Mouse (Mus musculus) cerebellum, postnatal 25 days (tissue): Measurements from ENCODE around the gene Caskin1.
A peak's percentile ranks its signal among the peaks of the same experiment; 100 is the strongest.

Experiments used
- DNase-seq, 2 experiments: peaks; one replicate each; pipeline ENCODE4 v3.0.0; 2021; ENCODE audit warnings: mixed read lengths in 2 of 2

The Caskin1 gene

DNA sequence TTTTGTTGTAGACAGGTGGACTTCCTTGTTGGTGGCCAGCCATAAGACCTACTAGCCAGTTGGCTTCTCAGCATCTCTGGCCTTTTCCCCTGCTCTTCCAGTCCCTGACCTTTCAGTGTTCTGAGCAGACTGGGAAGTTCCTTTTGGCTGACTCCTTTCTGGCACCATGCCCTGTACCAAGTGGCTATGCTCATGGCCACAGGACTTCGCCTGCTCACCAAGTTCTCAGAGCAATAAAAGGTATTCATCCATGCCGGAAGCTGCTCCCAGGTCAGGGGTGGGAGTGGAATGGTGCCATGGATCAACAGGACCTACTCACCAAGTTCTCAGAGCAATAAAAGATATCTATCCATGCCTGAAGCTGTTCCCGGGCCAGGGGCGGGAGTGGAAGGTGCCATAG is 15.9 kb upstream of the Caskin1 start:
- DNase-seq = peak; percentile 68 to 82

DNA sequence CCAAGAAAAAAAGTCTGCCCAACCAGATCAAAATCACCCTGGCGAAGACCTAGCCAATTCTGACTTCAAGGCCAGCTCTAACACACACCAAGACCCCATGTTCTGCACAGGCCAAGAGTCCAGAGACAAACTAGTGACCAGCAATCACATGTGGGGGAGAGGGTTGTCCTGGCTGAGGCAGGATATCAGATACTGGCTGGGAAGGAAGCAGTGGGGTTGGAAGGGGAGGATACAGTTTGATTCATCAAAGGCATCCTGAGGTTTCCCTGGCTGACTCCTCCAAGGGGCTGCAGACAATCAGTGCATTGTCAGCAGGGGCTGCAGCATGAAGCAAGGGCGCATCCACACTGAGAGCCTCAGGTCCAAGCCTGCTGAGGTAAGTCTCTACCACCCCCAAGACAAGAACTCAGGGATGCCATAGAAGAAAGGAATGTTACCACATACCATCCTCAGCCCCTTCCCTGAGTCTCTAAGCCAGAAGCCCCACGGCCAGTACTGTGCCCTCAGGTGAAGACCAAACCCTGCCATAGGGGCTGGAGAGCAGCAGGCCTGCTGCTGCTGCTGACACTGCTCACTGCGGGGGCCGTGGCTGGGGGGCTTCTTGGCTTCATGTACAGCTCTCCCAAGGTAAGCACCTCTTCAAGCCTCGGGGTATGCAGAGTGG is 14.7 kb upstream of the Caskin1 start, which contains the start of gene Bricd5:
Gene Bricd5 (plus strand): TSS at position 273 of the 664 bp plus-strand sequence.
- no peak for DNase-seq

DNA sequence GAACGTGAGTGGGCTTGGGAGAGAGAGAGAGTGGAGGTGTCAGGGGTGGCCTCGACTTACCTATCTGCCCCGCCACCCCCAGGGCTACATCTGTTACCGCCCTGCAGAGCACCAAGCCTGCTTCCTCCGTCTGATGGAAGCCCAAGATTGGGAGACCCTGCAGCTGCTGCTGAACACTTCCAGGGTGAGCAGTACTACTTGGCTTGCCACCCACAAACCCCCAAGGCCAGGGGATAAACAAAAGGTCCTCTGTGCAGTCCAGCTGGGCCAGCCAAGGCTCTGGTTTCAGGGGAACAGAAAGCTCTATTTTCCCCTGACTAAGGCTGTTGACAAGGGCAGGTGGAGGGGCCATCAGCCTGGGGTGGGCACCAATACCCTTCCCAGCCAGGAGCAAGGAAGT is 13.8 kb upstream of the Caskin1 start:
- DNase-seq = peak in 1 of 2 experiments; percentile 39

DNA sequence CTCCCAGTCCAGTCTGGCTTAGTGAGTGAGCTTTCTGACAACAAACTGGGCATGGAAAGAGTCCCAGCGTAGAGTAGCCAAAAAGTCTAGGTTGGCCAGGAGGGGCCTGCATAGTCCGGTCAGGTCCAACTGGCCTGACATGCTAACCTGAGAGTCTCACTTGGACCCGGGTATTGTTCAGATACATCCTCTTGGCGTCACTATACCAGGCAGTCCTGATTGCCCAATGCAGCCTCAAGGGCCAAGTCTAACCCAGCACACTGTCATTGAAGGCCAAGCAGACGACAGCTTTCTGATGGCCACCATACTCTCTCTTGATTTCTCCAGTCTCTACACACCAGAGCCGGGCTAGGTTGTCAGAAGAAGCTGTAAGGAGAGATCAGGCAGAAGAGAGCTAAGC is 12.8 kb upstream of the Caskin1 start:
- DNase-seq = no peak

DNA sequence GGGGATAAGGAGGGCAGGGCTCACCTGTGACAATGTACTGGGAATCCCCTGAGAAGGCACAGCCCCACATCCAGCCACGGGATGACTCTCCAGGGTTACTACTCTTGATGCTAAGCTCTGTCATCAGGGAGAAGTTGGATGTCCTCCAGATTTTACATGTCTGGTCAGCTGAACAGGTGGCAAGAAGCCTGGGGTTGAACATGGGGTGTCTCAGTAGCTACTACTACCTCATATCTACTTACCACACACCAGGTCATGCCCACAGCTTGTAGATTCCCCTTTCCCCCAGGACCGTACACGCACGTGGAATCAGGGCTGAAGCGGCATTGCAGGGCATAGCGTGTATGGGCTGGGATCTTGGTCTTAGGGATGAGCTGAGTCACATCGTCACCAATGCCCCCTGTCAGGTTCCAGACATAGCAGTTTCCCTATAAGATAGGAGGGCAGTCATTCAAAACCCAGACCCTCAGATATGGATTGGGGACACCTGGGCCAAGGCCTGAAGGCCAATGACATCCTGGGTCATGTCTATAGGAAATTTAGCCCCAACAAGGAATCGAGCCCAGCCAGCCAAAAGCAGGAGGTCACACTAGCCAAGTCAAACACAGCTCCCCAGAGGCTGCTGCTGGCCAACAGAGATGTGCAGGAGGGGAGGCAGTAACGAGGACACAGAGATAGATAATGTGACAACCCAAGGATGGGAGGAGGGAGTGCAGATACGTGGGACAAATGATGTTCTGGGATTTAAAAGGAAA is 12.2 kb upstream of the Caskin1 start:
- DNase-seq = no peak

DNA sequence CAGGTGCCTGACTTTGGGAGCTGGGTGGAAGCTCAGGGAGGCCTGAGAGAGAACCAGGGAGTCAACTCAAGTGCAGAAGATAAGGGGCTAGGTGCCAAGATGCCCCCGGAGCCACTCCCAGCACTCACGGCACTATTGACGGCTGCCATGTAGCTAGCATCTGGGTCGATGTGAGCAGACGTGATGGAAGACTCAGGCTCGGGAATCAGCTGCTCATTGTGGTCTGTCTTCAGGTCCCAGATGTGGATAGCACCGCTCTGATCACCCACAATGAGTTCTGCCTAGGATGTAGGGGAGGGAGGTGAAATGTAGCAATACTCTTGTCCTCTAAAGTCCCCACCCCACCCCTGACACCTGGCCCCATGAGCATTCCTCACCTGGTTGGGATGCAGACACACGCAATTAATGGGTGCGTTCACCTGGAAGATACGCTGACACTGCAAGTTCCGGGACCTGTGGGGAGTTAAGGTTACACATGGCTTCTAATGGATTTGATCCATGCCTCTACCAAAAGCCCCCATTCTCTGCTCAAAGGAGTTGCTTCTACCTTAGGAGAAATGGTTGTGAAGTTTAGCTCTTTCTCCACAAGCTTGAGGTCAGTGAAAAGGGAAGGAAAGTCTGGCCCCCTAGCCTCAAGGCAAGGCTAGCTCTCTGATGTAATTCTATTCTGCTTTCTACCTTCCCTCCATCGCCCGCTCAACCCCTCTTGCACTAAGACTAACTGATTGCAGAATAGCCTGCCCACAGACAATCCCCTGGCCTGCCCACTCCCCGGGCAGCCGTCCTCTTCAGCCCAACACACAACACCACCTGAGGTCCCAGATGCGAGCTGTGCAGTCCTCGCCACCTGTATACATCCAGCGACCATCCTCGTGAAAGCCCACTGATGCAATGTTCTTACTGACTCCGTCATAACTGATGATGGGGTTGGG is 11.1 kb upstream of the Caskin1 start:
- DNase-seq = peak in 1 of 2 experiments; percentile 56

DNA sequence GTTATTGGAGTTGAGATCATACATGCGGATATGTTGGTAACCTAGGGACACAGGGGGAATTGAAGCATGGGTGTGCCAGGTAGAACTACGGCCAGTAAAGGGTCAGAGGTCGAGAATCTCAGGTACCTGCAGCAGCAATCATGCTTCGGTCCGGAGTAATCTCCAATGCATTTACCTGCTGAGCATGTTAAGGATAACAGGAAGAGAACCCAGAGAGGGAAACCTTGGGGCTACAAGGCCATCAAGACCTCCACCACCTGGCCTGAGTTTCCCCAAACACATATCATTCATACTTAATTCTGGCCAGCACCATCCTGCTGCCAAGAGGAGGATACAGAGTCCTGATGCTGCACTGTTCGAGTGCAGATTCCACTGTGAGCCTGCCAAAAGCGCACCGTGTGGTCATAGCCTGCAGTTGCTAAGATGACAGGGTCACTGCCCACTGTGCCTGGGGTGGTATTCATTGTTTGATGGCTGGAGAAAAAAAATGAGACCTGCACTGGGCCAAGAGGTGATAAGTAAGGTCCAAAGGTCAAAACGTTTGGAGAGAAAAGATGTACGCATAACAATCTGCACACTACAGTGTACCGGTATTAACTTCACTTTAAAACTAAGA is 10.3 kb upstream of the Caskin1 start:
- DNase-seq = peak in 1 of 2 experiments; percentile 62

DNA sequence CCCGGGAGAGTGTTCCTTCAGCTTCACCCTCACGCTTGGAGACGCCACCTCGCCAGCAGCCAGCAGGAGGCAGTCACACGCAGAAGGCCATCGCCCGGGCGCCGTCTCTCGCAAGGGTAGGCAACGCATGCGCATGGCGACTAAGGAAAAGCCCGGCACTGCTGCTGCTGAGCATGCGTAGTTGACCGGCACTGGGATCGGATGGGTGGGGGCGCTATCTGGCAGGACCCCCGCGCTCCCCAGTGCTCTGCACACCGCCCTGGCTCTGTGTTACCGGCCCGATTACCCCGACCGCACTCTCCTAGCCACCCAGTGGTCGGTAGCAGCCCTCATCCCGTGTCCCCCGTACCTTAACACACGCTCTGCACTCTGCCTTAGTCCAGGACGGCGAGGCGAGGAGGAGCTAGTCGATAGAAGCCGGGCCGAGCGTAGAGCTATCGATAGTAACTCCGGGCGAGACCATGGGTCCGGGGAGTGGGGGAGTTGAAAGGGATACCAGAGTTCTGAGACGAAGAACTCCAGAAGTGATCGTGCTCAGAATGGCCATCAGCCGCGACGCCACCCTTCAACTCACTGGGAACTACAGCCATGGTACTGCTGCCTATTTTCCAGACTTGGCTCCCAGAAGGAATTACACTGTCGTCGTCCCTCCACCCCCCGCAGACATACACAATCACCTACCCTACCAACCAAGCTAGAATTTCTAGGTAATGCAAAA is 9.6 kb upstream of the Caskin1 start, which contains the start of gene Mlst8:
Gene Mlst8 (minus strand): TSS at position 416 of the 718 bp plus-strand sequence.
- peak; percentile 99 for DNase-seq

DNA sequence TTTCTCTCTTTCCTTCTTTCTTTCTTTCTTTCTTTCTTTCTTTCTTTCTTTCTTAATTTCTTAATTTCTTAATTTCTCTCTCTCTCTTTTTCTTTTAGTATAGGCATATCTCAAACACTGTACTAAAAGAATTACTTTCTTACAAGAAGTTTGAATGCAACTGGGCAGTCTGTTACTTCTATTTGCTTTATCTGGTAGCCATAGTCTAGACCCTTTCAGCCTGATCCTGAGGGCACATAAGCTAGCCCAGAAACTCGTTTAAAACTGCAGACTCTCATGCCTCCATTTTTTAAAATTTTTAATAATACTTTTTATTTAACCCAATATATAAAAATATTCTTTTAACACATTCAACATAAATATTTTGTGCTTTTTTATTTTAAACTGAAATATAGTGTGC is 9.0 kb upstream of the Caskin1 start:
- no peak for DNase-seq

DNA sequence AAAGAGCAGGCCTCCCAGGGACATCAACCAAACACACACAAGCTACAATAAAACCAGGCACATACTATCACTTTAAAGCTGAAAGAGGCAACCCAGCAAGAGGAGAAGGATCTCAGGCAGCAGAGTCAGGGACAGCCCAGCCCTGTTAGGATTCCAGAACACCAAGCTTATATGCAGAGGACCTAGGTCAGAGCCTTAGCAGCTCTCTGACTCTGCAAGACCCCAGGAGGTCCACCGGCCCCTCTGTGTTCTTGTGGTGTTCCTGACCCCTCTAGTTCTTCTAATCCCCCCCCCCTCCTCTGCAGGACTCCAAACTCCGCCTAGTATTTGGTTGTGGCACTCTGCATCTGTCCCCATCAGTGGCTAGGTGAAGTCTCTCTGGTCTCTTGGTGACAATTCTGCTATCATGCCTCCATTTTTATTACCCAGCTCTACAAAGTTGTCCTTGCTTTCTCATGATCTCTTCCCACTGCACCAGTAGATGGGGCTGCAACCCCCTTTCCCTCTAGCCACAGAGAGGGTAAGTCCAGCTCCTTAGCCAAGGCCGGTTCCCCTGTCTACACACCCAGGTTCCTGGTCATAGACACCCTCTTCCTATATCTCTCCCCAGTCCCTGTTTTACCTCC is 8.1 kb upstream of the Caskin1 start:
- DNase-seq = no peak

DNA sequence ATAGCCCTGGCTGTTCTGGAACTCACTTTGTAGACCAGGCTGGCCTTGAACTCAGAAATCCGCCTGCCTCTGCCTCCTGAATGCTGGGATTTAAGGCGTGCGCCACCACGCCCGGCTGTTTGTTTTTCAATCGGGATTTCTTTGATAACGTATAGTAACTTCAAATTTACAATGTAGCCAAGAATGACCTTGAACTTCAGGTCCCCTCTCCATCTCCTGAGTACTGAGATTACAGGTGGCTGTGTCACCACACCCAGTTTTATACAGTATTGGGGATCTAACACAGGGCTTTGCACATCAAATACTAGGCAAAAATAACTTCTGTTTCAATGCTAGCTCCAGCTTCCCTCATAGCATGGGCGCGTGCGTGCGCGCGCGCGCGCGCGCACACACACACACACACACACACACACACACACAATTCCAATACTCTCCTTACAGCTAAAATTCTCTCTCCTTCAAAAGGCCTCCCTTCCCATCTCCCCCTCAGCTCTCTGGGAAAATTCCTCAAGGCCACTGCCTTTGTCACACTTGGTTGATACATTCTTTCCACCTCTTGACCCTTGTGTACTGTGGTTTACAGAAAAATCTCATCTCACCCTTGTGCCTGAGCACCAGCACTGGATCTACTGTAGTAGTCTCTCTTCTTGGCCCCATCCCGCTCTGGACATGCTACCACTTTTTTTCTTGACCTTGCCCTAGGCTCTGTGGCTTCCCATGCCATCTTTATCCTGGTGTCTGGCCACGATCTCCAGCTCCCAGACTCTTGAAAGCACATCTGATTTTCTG is 7.2 kb upstream of the Caskin1 start:
- DNase-seq = no peak

DNA sequence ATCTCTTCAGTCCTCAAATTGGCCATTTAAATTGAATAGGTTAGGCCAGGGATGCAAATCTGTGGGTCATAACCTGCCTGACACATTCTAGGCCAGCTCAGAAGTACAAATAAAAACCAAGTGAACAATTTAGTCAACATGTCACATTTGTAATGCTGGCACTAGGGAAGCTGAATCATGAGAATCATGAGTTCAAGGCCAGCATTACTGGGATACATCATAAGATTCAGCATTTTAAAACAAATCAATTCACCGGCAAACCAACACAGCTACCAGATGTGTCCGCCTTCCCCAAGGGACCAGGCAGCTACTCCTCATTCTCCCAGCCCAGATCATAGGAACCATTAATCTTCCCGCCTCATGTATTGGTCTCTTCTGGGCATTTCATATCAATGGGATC is 4.9 kb upstream of the Caskin1 start:
- DNase-seq = no peak

DNA sequence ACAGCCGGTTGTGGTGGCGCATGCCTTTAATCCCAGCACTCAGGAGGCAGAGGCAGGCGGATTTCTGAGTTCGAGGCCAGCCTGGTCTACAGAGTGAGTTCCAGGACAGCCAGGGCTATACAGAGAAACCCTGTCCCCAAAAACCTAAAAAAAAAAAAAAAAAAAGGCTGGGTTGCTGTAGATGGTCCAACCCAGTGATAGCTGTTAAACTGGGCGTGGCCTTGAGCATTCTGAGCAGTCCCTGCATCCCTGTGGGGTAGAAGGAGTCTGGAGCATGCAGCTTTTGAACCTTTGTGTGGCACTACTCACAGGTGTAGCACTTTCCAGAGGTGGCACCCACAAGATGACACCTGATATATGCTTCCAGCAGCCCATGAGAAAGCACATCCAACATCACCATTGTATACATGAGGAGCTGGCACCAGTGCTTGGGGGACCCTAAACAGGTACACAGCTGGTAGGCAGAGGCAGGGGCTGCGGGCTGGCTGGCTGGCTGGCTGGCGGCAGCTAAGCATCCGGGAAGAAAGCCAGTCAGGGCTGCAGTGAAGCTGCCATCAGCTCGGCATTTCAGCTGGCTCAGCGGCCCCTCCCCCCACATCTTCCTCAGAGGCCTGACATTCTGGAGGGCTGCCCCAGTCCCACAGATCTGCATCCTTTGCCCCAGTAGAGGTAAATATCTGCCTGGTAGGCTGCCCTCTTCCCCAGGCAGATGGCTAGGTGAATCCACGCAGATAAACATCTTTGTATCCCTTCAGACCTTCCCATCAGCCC is 3.1 kb upstream of the Caskin1 start:
- DNase-seq = peak in 1 of 2 experiments; percentile 61

DNA sequence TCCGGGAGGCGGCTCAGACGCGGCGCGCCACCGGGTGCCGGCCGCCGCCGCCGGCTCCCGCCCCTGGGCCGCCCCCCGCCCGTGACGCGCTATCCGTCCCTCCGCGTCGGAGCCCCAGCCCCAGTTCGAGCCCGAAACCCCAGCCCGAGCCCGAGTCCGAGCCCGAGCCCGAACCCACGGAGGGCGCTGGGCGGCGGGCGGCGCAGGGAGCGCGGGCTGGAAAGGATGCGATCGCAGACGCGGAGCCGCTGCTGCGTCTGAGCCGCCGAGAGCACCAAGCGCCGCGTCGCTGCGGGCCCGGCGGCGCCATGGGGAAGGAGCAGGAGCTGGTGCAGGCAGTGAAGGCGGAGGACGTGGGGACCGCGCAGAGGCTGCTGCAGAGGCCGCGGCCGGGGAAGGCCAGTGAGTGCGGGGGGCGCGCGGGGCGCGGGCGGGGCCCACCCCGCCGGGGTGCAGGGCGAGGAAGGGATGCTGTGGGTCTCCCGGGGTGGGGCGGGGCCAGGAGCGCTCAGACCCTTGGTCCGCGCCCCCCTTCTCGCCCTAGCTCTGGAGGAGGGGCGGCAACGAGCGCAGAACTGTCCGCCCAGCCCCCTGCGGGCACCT is 362 bp downstream of the Caskin1 start:
- peak; percentile 71 to 74 for DNase-seq

DNA sequence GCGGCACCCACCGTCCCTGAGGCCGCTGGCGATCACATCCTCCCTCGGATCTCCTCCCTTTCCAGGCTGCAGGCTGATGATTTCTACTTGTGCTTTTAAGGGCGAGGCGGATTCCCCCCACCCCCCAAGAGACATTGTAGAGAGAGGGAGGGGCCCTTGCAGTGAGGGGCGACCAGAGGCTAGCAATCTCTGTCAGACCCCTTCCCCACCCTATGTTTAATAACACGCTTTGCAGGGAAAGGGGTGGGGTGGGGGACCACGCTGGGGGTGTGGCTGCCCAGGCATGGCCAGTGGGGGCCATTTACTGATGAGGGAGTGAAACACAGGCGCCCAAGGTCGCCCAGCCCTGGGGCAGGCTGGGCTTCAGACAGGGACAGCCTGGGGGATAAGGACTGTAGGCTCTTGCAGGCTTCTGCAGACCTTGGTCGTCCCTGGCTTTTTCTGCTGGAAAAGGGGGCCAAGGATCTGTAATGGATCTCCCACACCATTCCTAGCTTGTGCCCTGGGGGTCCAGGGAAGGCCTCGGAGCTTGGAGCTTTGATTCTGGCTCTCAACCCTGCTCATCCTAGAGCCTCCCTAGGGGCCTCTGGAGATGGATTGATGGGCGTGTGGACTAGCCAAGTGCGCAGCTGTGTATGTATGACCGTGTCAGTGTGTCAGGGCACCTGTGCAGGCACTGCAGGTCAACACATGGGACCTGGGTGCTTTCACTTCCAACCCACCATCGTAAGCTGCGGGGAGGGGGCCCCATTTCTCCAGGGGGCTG is 1.0 kb downstream of the Caskin1 start:
- peak; percentile 29 to 41 for DNase-seq

DNA sequence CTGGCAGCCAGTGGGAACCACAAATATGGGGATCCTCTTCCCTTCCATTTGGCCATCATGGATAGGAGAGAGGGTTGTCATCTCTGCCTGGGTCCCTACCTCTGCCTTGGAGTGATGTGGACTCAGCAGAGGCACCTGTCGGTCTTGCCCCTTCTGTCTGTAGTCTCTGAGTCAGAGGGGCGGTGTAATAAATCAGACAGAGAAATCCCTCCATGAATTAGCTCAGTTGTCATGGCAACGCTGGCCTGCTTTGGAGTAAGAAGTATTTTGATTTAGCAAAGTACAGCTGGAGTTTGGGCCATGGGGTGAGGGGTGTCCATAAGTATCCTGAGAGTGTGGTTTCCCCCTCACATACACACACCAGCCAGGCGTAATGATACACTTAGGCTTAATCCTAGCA is 2.0 kb downstream of the Caskin1 start:
- peak in 1 of 2 experiments; percentile 6 for DNase-seq

DNA sequence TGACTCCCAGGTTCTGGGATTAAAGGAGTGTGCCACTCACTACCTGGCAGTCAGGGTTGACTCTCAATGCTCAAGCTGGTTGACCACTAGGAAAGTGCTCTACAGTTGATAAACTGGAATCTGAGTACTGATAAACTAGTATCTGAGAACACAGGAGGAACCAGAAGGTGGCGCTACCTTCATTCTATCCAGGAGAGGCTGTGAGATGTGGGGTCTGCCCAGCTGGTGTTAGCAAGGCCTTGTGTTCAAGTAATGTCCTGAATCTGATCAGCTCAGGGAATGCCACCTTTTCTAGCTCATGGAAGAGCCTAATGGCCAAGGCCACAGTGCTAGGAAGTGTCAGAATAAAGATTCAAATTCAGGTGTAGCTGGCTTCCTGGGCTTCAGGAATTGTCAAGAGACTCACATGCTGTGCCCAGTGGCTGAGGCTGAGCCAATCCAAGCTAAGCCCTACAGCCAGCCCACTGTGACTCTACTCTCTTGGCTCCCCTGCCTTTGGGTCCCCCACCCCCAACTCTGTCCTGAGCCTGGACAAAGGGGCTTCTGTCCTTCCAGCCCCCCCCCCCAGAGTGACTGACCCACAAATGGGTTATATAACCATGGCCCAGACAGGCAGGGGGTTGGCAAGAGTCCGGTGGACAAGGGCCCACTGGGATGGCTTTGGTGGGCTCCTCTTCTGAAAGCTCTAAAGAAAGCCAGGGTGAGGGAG is 6.4 kb downstream of the Caskin1 start:
- DNase-seq = peak; percentile 62 to 79

DNA sequence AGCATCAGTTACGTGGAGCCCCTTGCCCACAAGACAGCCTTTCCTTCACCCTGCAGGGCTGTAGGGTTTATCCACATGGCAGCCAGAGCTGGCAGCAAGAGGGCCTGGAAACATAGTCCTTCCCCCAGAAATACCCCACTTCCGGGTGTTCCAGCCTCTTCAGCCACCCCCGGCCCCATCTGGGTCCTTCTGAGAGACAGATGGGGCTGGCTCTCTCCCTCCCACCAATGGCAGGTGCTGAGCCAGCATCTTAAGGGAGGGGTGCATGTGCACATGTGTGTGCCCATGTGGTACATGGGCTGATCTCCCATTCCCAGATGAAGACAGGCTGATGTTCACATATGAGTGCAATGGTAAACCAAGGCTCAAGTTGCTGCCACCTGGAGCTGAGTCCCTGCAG is 7.0 kb downstream of the Caskin1 start:
- peak in 1 of 2 experiments; percentile 19 for DNase-seq
